Mouse (Mus musculus) CH12.LX (cell line): ENCODE results near the gene Vps35l.

Experiments
- BHLHE40 ChIP-seq: IDR thresholded peaks from 2 replicates; pipeline ENCODE4 v1.6.1; 2011; ENCODE audit warnings: mild to moderate bottlenecking, low read depth, low read length, improper control_type of control experiment
- CHD2 ChIP-seq: IDR thresholded peaks from 2 replicates; pipeline ENCODE4 v1.6.1; 2011; ENCODE audit warnings: low read length, improper control_type of control experiment
- CTCF ChIP-seq, 2 experiments: IDR thresholded peaks in 1 of 2; conservative IDR thresholded peaks in 1 of 2; 2 replicates each; pipeline ENCODE4 v1.5.1; 2011 to 2012; ENCODE audit warnings: low read depth in 2 of 2, low read length in 2 of 2, improper control_type of control experiment in 1 of 2, inconsistent platforms in 1 of 2, mild to moderate bottlenecking in 1 of 2, moderate library complexity in 1 of 2
- EP300 ChIP-seq: IDR thresholded peaks from 2 replicates; pipeline ENCODE4 v1.6.1; 2011; ENCODE audit warnings: low read length, improper control_type of control experiment
- HCFC1 ChIP-seq: IDR thresholded peaks from 2 replicates; pipeline ENCODE4 v1.6.1; 2012; ENCODE audit warnings: low read depth, mild to moderate bottlenecking, inconsistent platforms, low read length, improper control_type of control experiment
- MAX ChIP-seq: IDR thresholded peaks from 2 replicates; pipeline ENCODE4 v1.6.1; 2011; ENCODE audit warnings: low read length, improper control_type of control experiment
- MAZ ChIP-seq: IDR thresholded peaks from 2 replicates; pipeline ENCODE4 v1.6.1; 2012; ENCODE audit warnings: low read depth, mild to moderate bottlenecking, inconsistent platforms, low read length, improper control_type of control experiment, moderate library complexity
- MEF2A ChIP-seq: IDR thresholded peaks from 2 replicates; pipeline ENCODE4 v1.6.1; 2014; ENCODE audit warnings: low read depth, mild to moderate bottlenecking, inconsistent platforms, low read length, improper control_type of control experiment, borderline replicate concordance
- POLR2A ChIP-seq: IDR thresholded peaks from 2 replicates; pipeline ENCODE4 v1.6.1; 2011; ENCODE audit warnings: low read depth, mild to moderate bottlenecking, improper control_type of control experiment, low read length
- RAD21 ChIP-seq: IDR thresholded peaks from 2 replicates; pipeline ENCODE4 v1.6.1; 2011; ENCODE audit warnings: low read depth, mild to moderate bottlenecking, low read length, improper control_type of control experiment, moderate library complexity
- SIN3A ChIP-seq: IDR thresholded peaks from 2 replicates; pipeline ENCODE4 v1.6.1; 2012; ENCODE audit warnings: low read length, improper control_type of control experiment, inconsistent platforms
- TBP ChIP-seq: conservative IDR thresholded peaks from 2 replicates; pipeline ENCODE4 v1.6.1; 2011; ENCODE audit warnings: low read depth, low read length, improper control_type of control experiment
- UBTF ChIP-seq: IDR thresholded peaks from 2 replicates; pipeline ENCODE4 v1.6.1; 2012; ENCODE audit warnings: low read depth, mild to moderate bottlenecking, inconsistent platforms, low read length, improper control_type of control experiment, moderate library complexity
- USF2 ChIP-seq: conservative IDR thresholded peaks from 2 replicates; pipeline ENCODE4 v1.6.1; 2011; ENCODE audit warnings: low read depth, low read length, improper control_type of control experiment

DNA sequence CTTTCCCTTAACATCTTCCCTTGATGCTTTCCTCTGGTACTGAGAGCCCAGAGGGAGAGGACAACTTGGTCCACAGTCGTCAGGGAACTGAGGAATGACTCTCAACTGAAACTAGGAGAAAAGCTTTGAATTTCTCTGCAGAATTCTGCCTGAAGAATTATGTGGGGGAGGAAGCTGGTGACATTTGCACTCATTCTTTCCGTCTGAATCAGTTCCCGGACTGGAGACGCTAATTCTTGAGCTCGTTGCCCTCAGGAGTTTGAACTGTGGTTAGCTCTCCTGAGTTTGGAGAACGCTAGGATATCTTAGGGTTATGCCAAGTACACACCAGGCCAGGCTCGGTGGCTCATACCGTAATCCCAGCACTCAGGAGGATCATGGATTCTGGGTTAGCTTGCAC is 29.2 kb downstream of the Vps35l start:
- TF ChIP-seq MAZ (no peak), USF2 (no peak), RAD21 (no peak), POLR2A (no peak), MAX (no peak), CHD2 (no peak), EP300 (no peak), HCFC1 (no peak), BHLHE40 (no peak), MEF2A (no peak), CTCF (conservative IDR thresholded peaks at IDR 0.05 in 1 of 2, IDR thresholded peaks at IDR 0.05 in 1 of 2; ENCODE audit: low read depth in 2 of 2, low read length in 2 of 2) (no peak), SIN3A (no peak), TBP (no peak), UBTF (no peak)
